ENCODE assay signal across 8 mouse cellular contexts in the genomic region with DNA sequence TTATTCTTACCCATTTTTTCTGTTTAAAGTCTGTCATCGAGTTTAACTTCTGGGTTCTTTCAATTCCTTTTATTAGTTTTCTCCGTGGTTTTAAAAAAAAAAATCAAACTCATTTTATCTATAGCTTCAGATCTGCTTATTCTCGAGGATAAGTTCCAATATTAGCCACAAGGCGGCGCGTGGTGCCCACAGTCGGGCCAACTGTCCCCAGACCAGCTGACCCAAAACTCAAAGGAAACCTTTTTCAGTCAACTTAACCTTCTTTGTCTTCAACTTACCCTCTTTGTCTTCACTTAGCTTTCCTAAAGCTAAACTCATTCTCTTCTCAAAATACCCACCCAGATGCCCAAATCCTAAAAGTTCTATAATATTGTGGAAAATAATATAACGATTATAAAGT. TPM values are rescaled to one million over a fixed set of nuclear protein-coding genes. Genes with fewer than 3 reads are reported as not detected.
A peak's percentile ranks its signal among the peaks of the same experiment; 100 is the strongest.
DNase-seq lines count a peak whose midpoint lies in the region.

No protein-coding gene starts in this region.

- intact Hi-C loops in gastrocnemius, postnatal 36 days (cut with DNase I): loop anchor here (10.0 kb wide), 2 partner anchors 280 to 760 kb away; no protein-coding TSS in a partner anchor

- DNase-seq in layer of hippocampus, adult 11-12 months (ENCODE audit: low spot score): peak; percentile 70
- no peak for DNase-seq in layer of hippocampus, adult 9-10 months (ENCODE audit: low spot score)
- peak; percentile 26 for DNase-seq in MEL-GATA-1-ER (ENCODE audit: extremely low read depth, low read depth)
- DNase-seq in cerebellum, adult 8-10 months: peak; percentile 87
- peak; percentile 29 to 59 for DNase-seq in gastrocnemius, postnatal 36 days
- peak; percentile 48 for DNase-seq in layer of hippocampus, adult 9-11 months
- DNase-seq in mesoderm, embryonic 11.5 days (ENCODE audit: low read depth, low spot score): peak; percentile 66
- DNase-seq in urinary bladder, adult 18-20 months (ENCODE audit: low spot score in 2 of 2): peak; percentile 17 to 48

RNA-seq across cellular contexts. Expression of gene Tmprss7, which starts 8.6 kb away (rescaled TPM):
- not detected for total RNA-seq in gastrocnemius, postnatal 36 days (2021)

RNA-seq across cellular contexts. Expression of gene BC016579, which starts 30.9 kb away (rescaled TPM):
- not detected for total RNA-seq in gastrocnemius, postnatal 36 days (2021)

RNA-seq across cellular contexts. Expression of gene Tagln3, which starts 39.6 kb away (rescaled TPM):
- under 1 TPM; 0.20 to 0.42 TPM for total RNA-seq in gastrocnemius, postnatal 36 days (2021)

RNA-seq across cellular contexts. Expression of gene Abhd10, which starts 57.9 kb away (rescaled TPM):
- total RNA-seq in gastrocnemius, postnatal 36 days (2021): 10 to 100 TPM in 1 of 2 experiments, 1 to 10 TPM in 1; 9.2 to 10.2 TPM
